Mouse (Mus musculus) neural tube, embryonic 12.5 days (tissue): ENCODE measurements around the gene Trim44. TPM values are rescaled to one million over a fixed set of nuclear protein-coding genes. Genes with fewer than 3 reads are reported as not detected.

Experiments used
- ATAC-seq: fragments of 200-750 bp; cut with Nextera tagmentation; 2 replicates; pipeline ENCODE4 v1.8.0; 2017; ENCODE audit warnings: low read depth, mild to moderate bottlenecking, moderate TSS enrichment, moderate library complexity; ENCODE audit not compliant: low FRiP score
- H3K27ac ChIP-seq: fragments of 300-500 bp; sonication (generic); 2 replicates; pipeline ENCODE4 v1.5.1; 2016
- H3K27me3 ChIP-seq: fragments of 300-500 bp; sonication (generic); replicated peaks from 2 replicates; pipeline ENCODE4 v1.6.1; 2016; ENCODE audit warnings: mild to moderate bottlenecking
- H3K36me3 ChIP-seq: fragments of 300-500 bp; sonication (generic); 2 replicates; pipeline ENCODE4 v1.6.1; 2016; ENCODE audit warnings: mild to moderate bottlenecking
- H3K4me1 ChIP-seq: fragments of 300-500 bp; sonication (generic); 2 replicates; pipeline ENCODE4 v1.6.1; 2016
- H3K4me2 ChIP-seq: fragments of 300-500 bp; sonication (generic); replicated peaks from 2 replicates; pipeline ENCODE4 v1.6.1; 2016; ENCODE audit warnings: mild to moderate bottlenecking
- H3K4me3 ChIP-seq: fragments of 300-500 bp; sonication (generic); 2 replicates; pipeline ENCODE4 v1.5.1; 2016
- H3K9ac ChIP-seq: fragments of 300-500 bp; sonication (generic); 2 replicates; pipeline ENCODE4 v1.6.1; 2016; ENCODE audit warnings: mild to moderate bottlenecking
- H3K9me3 ChIP-seq: fragments of 300-500 bp; sonication (generic); 2 replicates; pipeline ENCODE4 v1.6.1; 2016; ENCODE audit warnings: mild to moderate bottlenecking
- WGBS: fragments of 180-500 bp; shearing (Covaris S2); methylation state at CpG from one replicate; pipeline ENCODE4 v1.1.7; 2016; 5-methylcytosine and 5-hydroxymethylcytosine counted together
- polyA plus RNA-seq: library from polyadenylated mRNA; unstranded; fragments of >200 nt; fragmentation: Nextera tagmentation; extraction: Ambion mirVana; gene quantifications from 2 replicates; pipeline ENCODE4 v1.2.1, GENCODE M21; 2016

The Trim44 gene
- polyA plus RNA-seq, 1 experiment from 2014 or later = 67.9 TPM

- no peaks in the 10 kb centered on the region for H3K27me3 ChIP-seq
- peaks cover 15% of the 10 kb centered on the region for H3K4me1 ChIP-seq
- peak overlapping the region; percentile 87 for H3K4me2 ChIP-seq
- H3K9ac ChIP-seq = peak overlapping the region; percentile 91
- 33% methylated on average over 6 of the region's 6 CpGs for WGBS
- H3K27ac ChIP-seq = peak overlapping the region; percentile 87
- peak overlapping the region; percentile 81 for H3K4me3 ChIP-seq
- H3K36me3 ChIP-seq = no peaks in the 10 kb centered on the region
- ATAC-seq = no peak
- H3K9me3 ChIP-seq = no peaks in the 10 kb centered on the region
These were observed 6.3 kb downstream of the Trim44 start for GRCm38 (mm10) chr2:102401352-102401692.

GRCm38 (mm10) chr2:102400605-102401351 is 6.8 kb downstream of the Trim44 start:
- Histone ChIP-seq H3K4me1 (peaks cover 15% of the 10 kb centered on the region), H3K27ac (peak overlapping the region; percentile 87), H3K9ac (peak overlapping the region; percentile 91), H3K4me2 (peak overlapping the region; percentile 87), H3K4me3 (peak overlapping the region; percentile 81), H3K9me3 (no peaks in the 10 kb centered on the region), H3K27me3 (no peaks in the 10 kb centered on the region), H3K36me3 (no peaks in the 10 kb centered on the region)
- under 1% methylated on average over 93 of the region's 94 CpGs for WGBS
- ATAC-seq = peak; percentile 91

- WGBS = 41% methylated on average over 48 of the region's 48 CpGs
- no peak for ATAC-seq
These were observed 7.6 kb downstream of the Trim44 start for GRCm38 (mm10) chr2:102399864-102400604.

GRCm38 (mm10) chr2:102396493-102396892 is 11.1 kb downstream of the Trim44 start:
- Histone ChIP-seq H3K4me3 (no peak overlapping the region), H3K9me3 (0 out of 2 replicates have a peak, but pooled peaks cover 2% of the 10 kb centered on the region), H3K4me1 (peaks cover 15% of the 10 kb centered on the region), H3K9ac (no peak overlapping the region), H3K27ac (no peak overlapping the region), H3K4me2 (no peak overlapping the region), H3K27me3 (no peaks in the 10 kb centered on the region), H3K36me3 (no peaks in the 10 kb centered on the region)
- ATAC-seq = no peak
- WGBS = 89% methylated on average over 1 of the region's 1 CpGs

More at GRCm38 (mm10) chr2:102399864-102400604, 7.6 kb downstream of the Trim44 start:
- peak overlapping the region; percentile 81 for H3K4me3 ChIP-seq
- H3K4me2 ChIP-seq = peak overlapping the region; percentile 87
- H3K9me3 ChIP-seq = no peaks in the 10 kb centered on the region
- peak overlapping the region; percentile 87 for H3K27ac ChIP-seq
- peaks cover 15% of the 10 kb centered on the region for H3K4me1 ChIP-seq
- no peaks in the 10 kb centered on the region for H3K36me3 ChIP-seq
- peak overlapping the region; percentile 91 for H3K9ac ChIP-seq
- H3K27me3 ChIP-seq = no peaks in the 10 kb centered on the region

- Histone ChIP-seq H3K9me3 (0 out of 2 replicates have a peak, but pooled peaks cover 5% of the 10 kb centered on the region), H3K36me3 (no peaks in the 10 kb centered on the region), H3K4me3 (no peak overlapping the region), H3K4me1 (no peaks in the 10 kb centered on the region), H3K27me3 (no peaks in the 10 kb centered on the region), H3K4me2 (no peak overlapping the region), H3K27ac (no peak overlapping the region), H3K9ac (no peak overlapping the region)
- WGBS = 89% methylated on average over 1 of the region's 1 CpGs
- no peak for ATAC-seq
These were observed 14.2 kb downstream of the Trim44 start for GRCm38 (mm10) chr2:102393457-102393856.

GRCm38 (mm10) chr2:102385328-102385902 is 22.2 kb downstream of the Trim44 start:
- no peaks in the 10 kb centered on the region for H3K27me3 ChIP-seq
- H3K9me3 ChIP-seq = no peaks in the 10 kb centered on the region
- H3K9ac ChIP-seq = no peak overlapping the region
- no peak overlapping the region for H3K27ac ChIP-seq
- H3K36me3 ChIP-seq = no peaks in the 10 kb centered on the region
- no peak for ATAC-seq
- H3K4me2 ChIP-seq = no peak overlapping the region
- peaks cover 19% of the 10 kb centered on the region for H3K4me1 ChIP-seq
- no peak overlapping the region for H3K4me3 ChIP-seq

- no peaks in the 10 kb centered on the region for H3K27me3 ChIP-seq
- no peak overlapping the region for H3K4me2 ChIP-seq
- H3K4me1 ChIP-seq = peaks cover 19% of the 10 kb centered on the region
- H3K9ac ChIP-seq = no peak overlapping the region
- ATAC-seq = no peak
- no peak overlapping the region for H3K27ac ChIP-seq
- no peaks in the 10 kb centered on the region for H3K36me3 ChIP-seq
- WGBS = 48% methylated on average over 1 of the region's 1 CpGs
- no peak overlapping the region for H3K4me3 ChIP-seq
- no peaks in the 10 kb centered on the region for H3K9me3 ChIP-seq
These were observed 23.1 kb downstream of the Trim44 start for GRCm38 (mm10) chr2:102384496-102384895.

- Histone ChIP-seq H3K4me3 (no peak overlapping the region), H3K9ac (no peak overlapping the region), H3K4me2 (no peak overlapping the region), H3K4me1 (peaks cover 19% of the 10 kb centered on the region), H3K9me3 (no peaks in the 10 kb centered on the region), H3K36me3 (no peaks in the 10 kb centered on the region), H3K27me3 (no peaks in the 10 kb centered on the region), H3K27ac (no peak overlapping the region)
- no peak for ATAC-seq
- 49% methylated on average over 2 of the region's 2 CpGs for WGBS
These were observed 23.6 kb downstream of the Trim44 start for GRCm38 (mm10) chr2:102384057-102384456.

GRCm38 (mm10) chr2:102383069-102383834 is 24.4 kb downstream of the Trim44 start:
- Histone ChIP-seq H3K27ac (no peak overlapping the region), H3K36me3 (no peaks in the 10 kb centered on the region), H3K27me3 (no peaks in the 10 kb centered on the region), H3K4me2 (no peak overlapping the region), H3K4me3 (no peak overlapping the region), H3K9ac (no peak overlapping the region), H3K4me1 (peaks cover 19% of the 10 kb centered on the region), H3K9me3 (no peaks in the 10 kb centered on the region)
- WGBS = 70% methylated on average over 3 of the region's 3 CpGs
- ATAC-seq = no peak

- Histone ChIP-seq H3K27me3 (no peaks in the 10 kb centered on the region), H3K27ac (no peak overlapping the region), H3K36me3 (peaks cover 1% of the 10 kb centered on the region; the same call in 1 of the 2 replicates), H3K4me3 (no peak overlapping the region), H3K4me2 (no peak overlapping the region), H3K4me1 (peaks cover 19% of the 10 kb centered on the region), H3K9ac (no peak overlapping the region), H3K9me3 (no peaks in the 10 kb centered on the region)
- WGBS = 78% methylated on average over 3 of the region's 3 CpGs
- no peak for ATAC-seq
These were observed 25.1 kb downstream of the Trim44 start for GRCm38 (mm10) chr2:102382519-102382918.

GRCm38 (mm10) chr2:102380581-102380980 is 27.0 kb downstream of the Trim44 start:
- no peak overlapping the region for H3K9ac ChIP-seq
- H3K27ac ChIP-seq = no peak overlapping the region
- H3K4me3 ChIP-seq = no peak overlapping the region
- no peaks in the 10 kb centered on the region for H3K9me3 ChIP-seq
- no peak for ATAC-seq
- WGBS = 79% methylated on average over 2 of the region's 2 CpGs
- peaks cover 7% of the 10 kb centered on the region for H3K36me3 ChIP-seq
- H3K4me1 ChIP-seq = peaks cover 19% of the 10 kb centered on the region
- H3K4me2 ChIP-seq = no peak overlapping the region
- no peaks in the 10 kb centered on the region for H3K27me3 ChIP-seq

- WGBS = 85% methylated on average over 1 of the region's 1 CpGs
- Histone ChIP-seq H3K9ac (no peak overlapping the region), H3K36me3 (peaks cover 7% of the 10 kb centered on the region), H3K4me3 (no peak overlapping the region), H3K9me3 (no peaks in the 10 kb centered on the region), H3K27me3 (no peaks in the 10 kb centered on the region), H3K4me2 (no peak overlapping the region), H3K4me1 (peaks cover 10% of the 10 kb centered on the region), H3K27ac (no peak overlapping the region)
- no peak for ATAC-seq
These were observed 28.7 kb downstream of the Trim44 start for GRCm38 (mm10) chr2:102378928-102379327.
